Mouse (Mus musculus) heart, embryonic 16.5 days (tissue): ENCODE measurements around the gene Bbs5. TPM values are rescaled to one million over a fixed set of nuclear protein-coding genes. Genes with fewer than 3 reads are reported as not detected.

Experiments
- ATAC-seq: fragments of 200-750 bp; cut with Nextera tagmentation; replicated peaks from 2 replicates; pipeline ENCODE4 v1.8.0; 2017; ENCODE audit warnings: moderate number of reproducible peaks; ENCODE audit not compliant: insufficient read depth, low FRiP score; ENCODE audit errors: extremely low read depth
- H3K27ac ChIP-seq: fragments of 300-500 bp; sonication (generic); 2 replicates; pipeline ENCODE4 v1.5.1; 2014; ENCODE audit warnings: mild to moderate bottlenecking, low read length, control low read depth, moderate library complexity
- H3K27me3 ChIP-seq: fragments of 300-500 bp; sonication (generic); 2 replicates; pipeline ENCODE4 v1.6.1; 2014; ENCODE audit warnings: low read length, mixed read lengths; ENCODE audit not compliant: control insufficient read depth, insufficient read depth
- H3K36me3 ChIP-seq: fragments of 300-500 bp; sonication (generic); 2 replicates; pipeline ENCODE4 v1.6.1; 2014; ENCODE audit not compliant: control insufficient read depth, insufficient read depth
- H3K4me1 ChIP-seq: fragments of 300-500 bp; sonication (generic); 2 replicates; pipeline ENCODE4 v1.6.1; 2014; ENCODE audit warnings: low read length, mixed read lengths; ENCODE audit not compliant: control insufficient read depth, insufficient read depth
- H3K4me2 ChIP-seq: fragments of 300-500 bp; sonication (generic); 2 replicates; pipeline ENCODE4 v1.6.1; 2014; ENCODE audit warnings: low read depth, mild to moderate bottlenecking, control low read depth, low read length
- H3K4me3 ChIP-seq: fragments of 300-500 bp; sonication (generic); 2 replicates; pipeline ENCODE4 v1.5.1; 2014; ENCODE audit warnings: mild to moderate bottlenecking, control low read depth, low read length
- H3K9ac ChIP-seq: fragments of 300-500 bp; sonication (generic); 2 replicates; pipeline ENCODE4 v1.6.1; 2014; ENCODE audit warnings: low read length, control low read depth
- H3K9me3 ChIP-seq: fragments of 300-500 bp; sonication (generic); replicated peaks from 2 replicates; pipeline ENCODE4 v1.6.1; 2016; ENCODE audit warnings: low read length; ENCODE audit not compliant: control insufficient read depth
- WGBS: fragments of 180-500 bp; shearing (Covaris S2); extraction: QIAGEN DNeasy Blood & Tissue Kit; methylation state at CpG from one replicate; pipeline ENCODE4 v1.1.7; 2014; 5-methylcytosine and 5-hydroxymethylcytosine counted together
- polyA plus RNA-seq: library from polyadenylated mRNA; unstranded; fragments of >200 nt; fragmentation: Nextera tagmentation; extraction: Ambion mirVana; gene quantifications from 2 replicates; pipeline ENCODE4 v1.2.1, GENCODE M21; 2015

Gene Bbs5
- 10.5 and 12.5 TPM in 2 replicates for polyA plus RNA-seq

- H3K4me3 ChIP-seq: peak within 1 kb of the TSS; percentile 90
- peak within 1 kb of the TSS; percentile 65 for H3K4me2 ChIP-seq
- WGBS: 3% methylated on average over 43 of the region's 43 CpGs
- no peaks in the 10 kb centered on the region for H3K36me3 ChIP-seq
- H3K9ac ChIP-seq: peak within 1 kb of the TSS; percentile 83
- no peak within 1 kb of the TSS; the same call in 1 of the 2 replicates for H3K27ac ChIP-seq
- no peaks in the 10 kb centered on the region for H3K27me3 ChIP-seq
- H3K4me1 ChIP-seq: peaks cover 6% of the 10 kb centered on the region; the same call in 1 of the 2 replicates
- H3K9me3 ChIP-seq: no peaks in the 10 kb centered on the region
- peak; percentile 89 for ATAC-seq
Observed at GRCm38 (mm10) chr2:69646726-69647490, at the start of gene Bbs5. Gene Bbs5, plus strand, starts transcription at chr2:69647171.

DNA sequence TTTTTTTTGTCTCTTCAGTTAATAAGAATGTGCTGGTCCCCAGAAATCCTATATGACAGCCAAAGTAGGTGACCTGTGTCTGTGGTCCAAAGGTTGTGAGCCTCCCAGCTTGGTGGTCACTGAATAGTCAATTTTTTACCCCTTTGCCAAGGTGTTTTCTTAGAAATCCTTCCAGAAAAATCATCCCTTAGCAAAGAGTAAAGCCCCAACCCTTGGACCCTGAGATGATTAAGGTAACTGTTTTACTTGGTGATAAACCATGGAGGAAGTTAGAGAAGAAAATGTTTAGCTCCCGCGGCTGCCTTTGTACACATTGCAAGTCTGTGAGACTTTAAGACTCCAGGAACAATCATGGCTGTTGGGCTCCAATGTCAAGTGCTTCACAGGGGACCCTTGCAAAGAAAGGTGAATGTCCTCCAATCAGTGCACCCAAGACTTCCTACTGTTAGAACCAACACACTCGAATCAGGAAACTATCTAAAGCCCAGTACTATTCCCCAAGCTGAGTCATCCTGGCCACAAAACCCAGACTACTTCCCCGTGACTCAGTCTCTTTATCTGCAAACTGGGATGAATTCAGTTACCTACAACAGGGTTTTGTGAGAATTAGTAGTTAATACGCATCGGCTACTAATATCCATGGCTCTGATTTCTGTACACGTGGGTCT lies 43.1 kb upstream of the Bbs5 start:
- 87% methylated on average over 7 of the region's 7 CpGs for WGBS
- Histone ChIP-seq H3K4me2 (no peak overlapping the region), H3K36me3 (no peaks in the 10 kb centered on the region), H3K9me3 (no peaks in the 10 kb centered on the region), H3K27ac (no peak overlapping the region), H3K9ac (no peak overlapping the region), H3K4me1 (no peaks in the 10 kb centered on the region), H3K4me3 (no peak overlapping the region), H3K27me3 (no peaks in the 10 kb centered on the region)
- ATAC-seq: no peak

DNA sequence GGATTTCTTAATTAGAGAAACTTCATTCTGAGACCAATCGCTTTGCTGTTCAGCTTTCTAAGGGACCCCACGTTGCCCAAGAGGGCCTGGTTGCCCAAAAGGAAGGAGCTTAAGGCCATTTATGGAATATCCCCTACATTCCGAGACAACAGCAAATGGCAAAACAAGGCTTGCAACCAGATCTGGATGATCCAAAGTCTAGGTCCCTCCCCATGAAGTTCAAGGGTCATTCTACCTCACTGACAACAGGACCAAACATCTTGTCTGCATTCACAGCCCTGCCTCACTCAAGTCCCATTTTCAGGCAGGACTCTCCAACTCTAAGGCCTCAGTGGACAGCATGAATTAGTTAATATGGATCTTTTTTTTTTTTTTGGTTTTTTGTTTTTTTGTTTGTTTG lies 40.4 kb upstream of the Bbs5 start:
- Histone ChIP-seq H3K4me3 (no peak overlapping the region), H3K9me3 (no peaks in the 10 kb centered on the region), H3K4me2 (no peak overlapping the region), H3K4me1 (no peaks in the 10 kb centered on the region), H3K36me3 (no peaks in the 10 kb centered on the region), H3K9ac (no peak overlapping the region), H3K27ac (no peak overlapping the region), H3K27me3 (no peaks in the 10 kb centered on the region)
- ATAC-seq: no peak
- 88% methylated on average over 3 of the region's 3 CpGs for WGBS

- Histone ChIP-seq H3K27ac (no peak overlapping the region), H3K9ac (no peak overlapping the region)
- ATAC-seq: 0 out of 2 replicates have a peak, but pooled peaks have one; percentile 55
Observed at GRCm38 (mm10) chr2:69612237-69612636, 34.7 kb upstream of the Bbs5 start.

GRCm38 (mm10) chr2:69612716-69613115 lies 34.3 kb upstream of the Bbs5 start:
- Histone ChIP-seq H3K9ac (no peak overlapping the region), H3K36me3 (no peaks in the 10 kb centered on the region), H3K4me2 (no peak overlapping the region), H3K4me1 (peaks cover 4% of the 10 kb centered on the region), H3K4me3 (no peak overlapping the region), H3K27me3 (no peaks in the 10 kb centered on the region), H3K9me3 (no peaks in the 10 kb centered on the region), H3K27ac (no peak overlapping the region)
- no peak for ATAC-seq
- WGBS: 59% methylated on average over 9 of the region's 9 CpGs

More at GRCm38 (mm10) chr2:69612237-69612636, 34.7 kb upstream of the Bbs5 start:
- Histone ChIP-seq H3K36me3 (no peaks in the 10 kb centered on the region), H3K4me2 (0 out of 2 replicates have a peak overlapping the region, but pooled peaks have one; percentile 9), H3K4me1 (peaks cover 4% of the 10 kb centered on the region), H3K4me3 (no peak overlapping the region), H3K27me3 (no peaks in the 10 kb centered on the region), H3K9me3 (no peaks in the 10 kb centered on the region)
- WGBS: 14% methylated on average over 10 of the region's 10 CpGs

- no peak overlapping the region for H3K9ac ChIP-seq
- H3K27me3 ChIP-seq: no peaks in the 10 kb centered on the region
- H3K9me3 ChIP-seq: no peaks in the 10 kb centered on the region
- no peak overlapping the region for H3K4me3 ChIP-seq
- H3K4me2 ChIP-seq: no peak overlapping the region
- WGBS: 52% methylated on average over 4 of the region's 4 CpGs
- H3K27ac ChIP-seq: no peak overlapping the region
- H3K4me1 ChIP-seq: peaks cover 4% of the 10 kb centered on the region
- no peaks in the 10 kb centered on the region for H3K36me3 ChIP-seq
- no peak for ATAC-seq
Observed at GRCm38 (mm10) chr2:69613237-69613636, 33.7 kb upstream of the Bbs5 start.

GRCm38 (mm10) chr2:69618336-69618735 lies 28.6 kb upstream of the Bbs5 start:
- Histone ChIP-seq H3K36me3 (no peaks in the 10 kb centered on the region), H3K9ac (no peak overlapping the region), H3K4me2 (no peak overlapping the region), H3K9me3 (no peaks in the 10 kb centered on the region), H3K4me3 (no peak overlapping the region), H3K27me3 (no peaks in the 10 kb centered on the region), H3K4me1 (no peaks in the 10 kb centered on the region), H3K27ac (no peak overlapping the region)
- no peak for ATAC-seq

DNA sequence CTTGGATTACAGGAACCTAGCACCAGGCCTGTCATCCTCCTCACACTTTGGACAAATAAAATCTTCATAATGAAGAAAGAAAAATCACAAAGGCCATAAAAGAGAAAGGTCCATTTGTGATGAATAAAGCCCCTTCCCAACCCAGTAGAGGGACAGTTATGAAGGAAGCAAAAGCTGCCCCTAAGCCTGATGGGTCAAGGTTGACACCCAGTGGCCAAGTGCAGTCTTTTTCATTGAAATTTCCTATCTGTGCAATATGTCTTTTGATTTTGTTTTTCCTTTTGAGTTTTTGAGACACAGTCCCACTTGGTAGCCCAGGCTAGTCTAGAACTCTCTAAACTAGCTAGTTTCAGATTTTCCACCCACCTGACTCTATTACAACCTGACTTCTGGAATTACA lies 27.7 kb upstream of the Bbs5 start:
- ATAC-seq: no peak
- Histone ChIP-seq H3K27me3 (no peaks in the 10 kb centered on the region), H3K9me3 (no peaks in the 10 kb centered on the region), H3K27ac (no peak overlapping the region), H3K4me2 (no peak overlapping the region), H3K9ac (no peak overlapping the region), H3K4me1 (no peaks in the 10 kb centered on the region), H3K36me3 (no peaks in the 10 kb centered on the region), H3K4me3 (no peak overlapping the region)

- Histone ChIP-seq H3K9me3 (peaks cover 4% of the 10 kb centered on the region; the same call in 1 of the 2 replicates), H3K4me2 (no peak overlapping the region), H3K4me1 (no peaks in the 10 kb centered on the region), H3K27me3 (no peaks in the 10 kb centered on the region), H3K4me3 (no peak overlapping the region), H3K9ac (no peak overlapping the region), H3K27ac (no peak overlapping the region), H3K36me3 (no peaks in the 10 kb centered on the region)
- 75% methylated on average over 17 of the region's 17 CpGs for WGBS
- ATAC-seq: no peak
Observed at GRCm38 (mm10) chr2:69629215-69629614, 17.8 kb upstream of the Bbs5 start.
